Mouse (Mus musculus): ENCODE results near the gene Pigg. TPM values are rescaled to one million over a fixed set of nuclear protein-coding genes. Genes with fewer than 3 reads are reported as not detected.
A peak's percentile ranks its signal among the peaks of the same experiment; 100 is the strongest.
"Not testable (repeated sequence)": the region's sequence is repeated elsewhere in the genome, so short reads cannot be mapped to it uniquely, and the experiment has no call there.

The Pigg gene
- polyA plus RNA-seq (2016; fragmentation: Nextera tagmentation; extraction: Ambion mirVana): 8.0 and 8.2 TPM in 2 replicates

GRCm38 (mm10) chr5:108312224-108313064 is at the start of gene Pigg:
Pigg (plus strand) TSS chr5:108312609.
- Histone ChIP-seq H3K4me2 (replicated peaks) (peak within 1 kb of the TSS; percentile 71), H3K9me3 (no peaks in the 10 kb centered on the region)
- WGBS: under 1% methylated on average over 57 of the region's 57 CpGs

GRCm38 (mm10) chr5:108262722-108263121 is 49.7 kb upstream of the Pigg start:
- no peak overlapping the region for H3K9ac ChIP-seq (replicated peaks)
- H3K4me1 ChIP-seq: 0 out of 2 replicates have a peak, but pooled peaks cover under 1% of the 10 kb centered on the region
- 53% methylated on average over 4 of the region's 4 CpGs for WGBS
- H3K27ac ChIP-seq (replicated peaks): no peak overlapping the region
- no peak overlapping the region for H3K4me2 ChIP-seq (replicated peaks)
- H3K27me3 ChIP-seq: no peaks in the 10 kb centered on the region
- H3K4me3 ChIP-seq: no peak overlapping the region
- ATAC-seq (ENCODE audit: low FRiP score, low read depth): no peak
- no peaks in the 10 kb centered on the region for H3K36me3 ChIP-seq
- H3K9me3 ChIP-seq: no peaks in the 10 kb centered on the region

More at GRCm38 (mm10) chr5:108312224-108313064, at the start of gene Pigg:
- Histone ChIP-seq H3K9ac (replicated peaks) (peak within 1 kb of the TSS; percentile 84), H3K4me1 (peaks cover 10% of the 10 kb centered on the region), H3K27me3 (no peaks in the 10 kb centered on the region), H3K36me3 (peaks cover 3% of the 10 kb centered on the region), H3K27ac (replicated peaks) (peak within 1 kb of the TSS; percentile 81), H3K4me3 (peak within 1 kb of the TSS; percentile 66)
- peak; percentile 99 for ATAC-seq (ENCODE audit: low FRiP score, low read depth)

GRCm38 (mm10) chr5:108263785-108264184 is 48.6 kb upstream of the Pigg start:
- not testable (repeated sequence) for H3K4me3 ChIP-seq; H3K27me3 ChIP-seq; ATAC-seq (ENCODE audit: low FRiP score, low read depth); H3K9ac ChIP-seq (replicated peaks); H3K9me3 ChIP-seq; H3K27ac ChIP-seq (replicated peaks); H3K36me3 ChIP-seq; H3K4me1 ChIP-seq; H3K4me2 ChIP-seq (replicated peaks)
- 76% methylated on average over 1 of the region's 1 CpGs for WGBS

- Histone ChIP-seq H3K4me3 (no peak overlapping the region), H3K9me3 (no peaks in the 10 kb centered on the region), H3K9ac (replicated peaks) (no peak overlapping the region), H3K27ac (replicated peaks) (no peak overlapping the region), H3K4me1 (peaks cover 25% of the 10 kb centered on the region), H3K36me3 (no peaks in the 10 kb centered on the region), H3K4me2 (replicated peaks) (no peak overlapping the region), H3K27me3 (no peaks in the 10 kb centered on the region)
- no peak for ATAC-seq (ENCODE audit: low FRiP score, low read depth)
These were observed 45.4 kb upstream of the Pigg start for GRCm38 (mm10) chr5:108266990-108267389.

GRCm38 (mm10) chr5:108268127-108269062 is 44.0 kb upstream of the Pigg start, which contains the start of gene Dr1:
Dr1 (plus strand) TSS chr5:108268897.
- Histone ChIP-seq H3K9ac (replicated peaks) (peak within 1 kb of the TSS; percentile 93), H3K4me1 (peaks cover 27% of the 10 kb centered on the region), H3K36me3 (0 out of 2 replicates have a peak, but pooled peaks cover 6% of the 10 kb centered on the region), H3K27me3 (no peaks in the 10 kb centered on the region), H3K4me3 (peak within 1 kb of the TSS; percentile 92), H3K4me2 (replicated peaks) (peak within 1 kb of the TSS; percentile 96), H3K9me3 (no peaks in the 10 kb centered on the region), H3K27ac (replicated peaks) (peak within 1 kb of the TSS; percentile 95)
- ATAC-seq (ENCODE audit: low FRiP score, low read depth): peak; percentile 98
- WGBS: 3% methylated on average over 46 of the region's 55 CpGs

GRCm38 (mm10) chr5:108269063-108269810 is 43.2 kb upstream of the Pigg start:
- under 1% methylated on average over 44 of the region's 44 CpGs for WGBS
- H3K4me1 ChIP-seq: peaks cover 27% of the 10 kb centered on the region
- no peaks in the 10 kb centered on the region for H3K9me3 ChIP-seq
- H3K27ac ChIP-seq (replicated peaks): peak overlapping the region; percentile 95
- no peaks in the 10 kb centered on the region for H3K27me3 ChIP-seq
- peak overlapping the region; percentile 96 for H3K4me2 ChIP-seq (replicated peaks)
- H3K36me3 ChIP-seq: 0 out of 2 replicates have a peak, but pooled peaks cover 6% of the 10 kb centered on the region
- ATAC-seq (ENCODE audit: low FRiP score, low read depth): peak; percentile 84
- H3K9ac ChIP-seq (replicated peaks): peak overlapping the region; percentile 93
- peak overlapping the region; percentile 92 for H3K4me3 ChIP-seq

- H3K27ac ChIP-seq (replicated peaks): no peak overlapping the region
- no peaks in the 10 kb centered on the region for H3K9me3 ChIP-seq
- no peak for ATAC-seq (ENCODE audit: low FRiP score, low read depth)
- peak overlapping the region; percentile 93 for H3K9ac ChIP-seq (replicated peaks)
- H3K4me2 ChIP-seq (replicated peaks): peak overlapping the region; percentile 96
- H3K36me3 ChIP-seq: 0 out of 2 replicates have a peak, but pooled peaks cover 6% of the 10 kb centered on the region
- WGBS: 23% methylated on average over 7 of the region's 7 CpGs
- H3K27me3 ChIP-seq: no peaks in the 10 kb centered on the region
- H3K4me3 ChIP-seq: peak overlapping the region; percentile 92
- peaks cover 27% of the 10 kb centered on the region for H3K4me1 ChIP-seq
These were observed 42.6 kb upstream of the Pigg start for GRCm38 (mm10) chr5:108269811-108270151.

GRCm38 (mm10) chr5:108270415-108270814 is 42.0 kb upstream of the Pigg start:
- Histone ChIP-seq H3K9me3 (no peaks in the 10 kb centered on the region), H3K27ac (replicated peaks) (no peak overlapping the region), H3K4me1 (peaks cover 27% of the 10 kb centered on the region), H3K27me3 (no peaks in the 10 kb centered on the region), H3K36me3 (0 out of 2 replicates have a peak, but pooled peaks cover 6% of the 10 kb centered on the region), H3K9ac (replicated peaks) (peak overlapping the region; percentile 93), H3K4me2 (replicated peaks) (peak overlapping the region; percentile 96), H3K4me3 (peak overlapping the region; percentile 92)
- ATAC-seq (ENCODE audit: low FRiP score, low read depth): no peak
- WGBS: 55% methylated on average over 9 of the region's 9 CpGs

GRCm38 (mm10) chr5:108271345-108271744 is 41.1 kb upstream of the Pigg start:
- not testable (repeated sequence) for H3K4me3 ChIP-seq; H3K9me3 ChIP-seq; ATAC-seq (ENCODE audit: low FRiP score, low read depth); H3K9ac ChIP-seq (replicated peaks); H3K27me3 ChIP-seq; H3K27ac ChIP-seq (replicated peaks)
- H3K4me1 ChIP-seq: peaks cover 27% of the 10 kb centered on the region
- WGBS: 96% methylated on average over 6 of the region's 6 CpGs
- peak overlapping the region; percentile 35 for H3K4me2 ChIP-seq (replicated peaks)
- peaks cover 11% of the 10 kb centered on the region; the same call in 1 of the 2 replicates for H3K36me3 ChIP-seq

GRCm38 (mm10) chr5:108286957-108287356 is 25.5 kb upstream of the Pigg start:
- Histone ChIP-seq H3K27ac (replicated peaks) (no peak overlapping the region), H3K4me3 (no peak overlapping the region), H3K4me2 (replicated peaks) (no peak overlapping the region), H3K36me3 (no peaks in the 10 kb centered on the region), H3K9ac (replicated peaks) (no peak overlapping the region), H3K4me1 (no peaks in the 10 kb centered on the region), H3K27me3 (no peaks in the 10 kb centered on the region), H3K9me3 (no peaks in the 10 kb centered on the region)
- ATAC-seq (ENCODE audit: low FRiP score, low read depth): no peak
- 87% methylated on average over 2 of the region's 2 CpGs for WGBS

- no peak overlapping the region for H3K9ac ChIP-seq (replicated peaks)
- no peaks in the 10 kb centered on the region for H3K36me3 ChIP-seq
- H3K27me3 ChIP-seq: no peaks in the 10 kb centered on the region
- 52% methylated on average over 3 of the region's 3 CpGs for WGBS
- H3K4me2 ChIP-seq (replicated peaks): no peak overlapping the region
- no peaks in the 10 kb centered on the region for H3K4me1 ChIP-seq
- ATAC-seq (ENCODE audit: low FRiP score, low read depth): no peak
- no peak overlapping the region for H3K4me3 ChIP-seq
- no peaks in the 10 kb centered on the region for H3K9me3 ChIP-seq
- H3K27ac ChIP-seq (replicated peaks): no peak overlapping the region
These were observed 10.8 kb upstream of the Pigg start for GRCm38 (mm10) chr5:108301567-108301966.

Measured in midbrain, embryonic 12.5 days (tissue).